Mouse (Mus musculus): ENCODE measurements at regions not wholly inside any gene's neighbourhood (a gene's known extent, or its start where the extent isn't known, plus 50 kb on each side); places are given as distances from the start of the nearest gene placed in this dataset.

DNA sequence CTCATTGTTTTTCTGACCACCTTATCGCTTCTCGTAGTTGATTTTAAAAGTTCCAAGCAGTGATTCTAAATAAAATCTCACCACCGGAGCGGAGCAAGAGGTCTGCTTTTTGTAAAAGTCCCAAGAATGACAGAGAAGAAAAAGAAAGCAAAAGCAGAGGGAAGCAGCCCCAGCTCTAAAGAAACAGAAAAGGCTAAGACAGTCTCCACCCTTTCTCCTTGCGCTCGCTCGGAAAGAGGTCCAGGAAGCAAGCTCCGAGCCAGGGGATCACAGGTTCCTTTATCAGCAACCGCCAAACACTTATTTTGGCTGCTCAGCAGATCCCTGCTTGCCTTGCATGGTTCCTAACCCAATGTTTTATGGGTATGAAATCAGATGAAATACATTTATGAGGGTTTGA is 2594.8 kb upstream of the Gm7489 start:
- TF ChIP-seq CTCF (IDR thresholded peaks at IDR 0.05; ENCODE audit: low read depth) = no peak
- TF ChIP-seq EP300 (IDR thresholded peaks at IDR 0.05; ENCODE audit: low read depth) = no peak
